Mouse (Mus musculus) gastrocnemius, adult 18-20 months (tissue): ENCODE data around the gene Pard3b. TPM values are rescaled to one million over a fixed set of nuclear protein-coding genes. Genes with fewer than 3 reads are reported as not detected.

Source experiments
- DNase-seq: peaks from one replicate; pipeline ENCODE4 v3.0.0; 2021; ENCODE audit warnings: low spot score
- total RNA-seq, 2 experiments: library from RNA; stranded (reverse); gene quantifications; 2 replicates each; pipeline ENCODE4 v1.2.3; 2021

Gene Pard3b
- total RNA-seq, 2 experiments from 2014 or later = 4.0 to 5.3 TPM

- no peak for DNase-seq
Measured at GRCm38 (mm10) chr1:62446818-62447217, 808.2 kb downstream of the Pard3b start.

- no peak for DNase-seq
Measured at GRCm38 (mm10) chr1:62449193-62449875, 810.7 kb downstream of the Pard3b start.

DNA sequence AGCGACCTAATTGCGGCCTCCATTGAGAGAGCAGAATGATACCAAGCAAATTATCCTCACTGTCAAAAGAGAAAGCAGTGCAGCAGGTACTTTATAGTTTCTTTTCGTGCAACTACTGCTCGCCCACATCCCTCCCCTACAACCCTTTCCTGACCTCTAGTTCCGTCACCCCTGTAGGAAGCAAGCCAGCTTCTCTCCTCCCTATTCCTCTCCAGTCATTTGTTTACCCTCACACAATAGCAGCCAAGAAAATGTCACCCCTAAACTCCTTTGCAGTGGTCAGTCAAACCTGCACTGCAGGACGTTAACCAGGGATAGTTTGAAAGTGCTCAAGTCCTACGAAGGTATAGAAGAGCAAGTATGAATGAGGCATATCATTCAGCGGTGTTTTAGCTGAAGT lies 826.9 kb downstream of the Pard3b start:
- no peak for DNase-seq

DNA sequence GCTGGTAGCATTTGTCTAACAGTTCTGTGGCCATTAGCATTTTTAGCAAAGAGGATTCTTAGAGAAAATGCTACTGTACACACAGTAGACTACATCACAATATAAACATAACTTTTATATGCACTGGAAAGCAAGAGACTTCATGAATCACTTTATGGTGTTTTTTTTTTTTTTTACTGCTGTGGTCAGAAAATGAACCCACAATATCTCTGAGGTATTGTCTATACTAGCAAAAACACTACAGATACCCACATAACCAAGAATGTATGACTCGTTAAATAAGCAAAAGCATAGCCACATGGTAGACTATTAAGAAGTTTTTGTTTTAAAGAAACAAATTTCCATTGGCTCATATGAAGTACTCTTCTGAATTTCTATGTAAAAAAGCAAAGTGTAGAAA lies 827.9 kb downstream of the Pard3b start:
- DNase-seq = no peak

DNA sequence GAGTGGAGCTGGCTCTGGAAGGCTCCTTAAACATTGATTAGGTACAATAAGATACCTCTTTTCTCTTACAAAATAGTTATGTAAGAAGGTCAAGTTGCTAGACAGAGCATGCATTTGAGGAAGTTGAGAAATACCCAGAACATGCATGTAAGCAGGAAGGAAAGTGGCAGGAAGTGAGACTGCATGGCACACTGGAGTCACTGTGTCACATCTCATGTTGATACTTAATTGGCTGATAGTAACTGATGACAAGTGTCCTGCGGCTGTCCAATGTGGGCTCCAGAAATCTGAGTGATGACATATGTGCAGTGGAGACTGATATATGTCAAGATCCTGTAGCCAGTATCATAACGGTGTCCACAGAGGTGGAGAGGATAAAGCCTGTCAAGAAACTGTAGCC lies 844.4 kb downstream of the Pard3b start:
- no peak for DNase-seq

DNA sequence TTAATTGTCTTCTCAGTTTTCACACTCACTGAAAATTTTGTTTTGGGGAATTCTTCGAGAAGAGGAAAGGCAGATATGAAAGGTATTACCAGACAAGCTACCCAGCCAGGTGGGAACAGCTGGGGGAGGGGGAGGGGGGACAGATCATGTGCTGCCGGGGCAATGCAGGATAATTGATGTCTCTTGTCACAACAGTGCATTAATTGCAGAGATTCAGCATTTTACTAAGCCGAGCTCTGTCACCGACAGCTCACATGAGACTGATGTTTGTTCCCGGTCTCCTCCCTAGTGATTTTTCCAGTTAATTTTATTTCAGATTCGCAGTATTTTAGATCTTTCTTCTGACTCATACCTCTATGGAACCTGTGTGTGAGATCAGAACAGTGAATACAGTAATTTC lies 850.2 kb downstream of the Pard3b start:
- no peak for DNase-seq

- peak; percentile 20 for DNase-seq
Measured at GRCm38 (mm10) chr1:62499146-62499545, 860.5 kb downstream of the Pard3b start.

GRCm38 (mm10) chr1:62510501-62510900 lies 871.9 kb downstream of the Pard3b start:
- DNase-seq = no peak

- no peak for DNase-seq
Measured at GRCm38 (mm10) chr1:62511681-62512080, 873.1 kb downstream of the Pard3b start.

DNA sequence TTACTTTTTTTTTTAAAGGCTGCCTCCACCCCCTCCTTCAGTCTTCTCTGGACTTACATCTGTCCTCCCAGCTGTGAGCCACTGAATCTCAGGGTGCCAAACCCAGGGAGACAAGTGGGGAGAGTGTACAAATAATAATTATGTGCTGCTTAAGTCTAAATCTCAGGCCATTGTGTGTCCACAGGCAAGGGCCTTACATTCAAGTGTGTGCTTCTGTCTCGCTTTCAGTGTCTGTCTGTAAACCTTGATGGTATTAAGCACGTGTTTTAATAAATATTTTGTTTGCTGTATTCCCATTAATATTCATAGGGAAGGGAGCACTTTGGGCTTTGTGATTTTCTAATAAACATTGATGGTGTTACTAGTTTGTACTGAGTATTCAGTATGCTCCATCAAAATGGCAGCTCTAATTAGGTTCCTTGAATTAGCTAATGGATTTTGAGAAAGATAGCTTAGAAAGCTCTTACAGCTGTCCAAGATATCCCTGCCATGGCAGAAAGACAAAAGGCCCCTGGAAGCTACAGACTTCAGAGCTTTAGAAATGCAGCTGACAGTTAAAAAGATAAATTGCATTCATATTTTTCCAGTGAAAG lies 880.1 kb downstream of the Pard3b start:
- DNase-seq = no peak

GRCm38 (mm10) chr1:62521368-62521767 lies 882.7 kb downstream of the Pard3b start:
- no peak for DNase-seq

DNA sequence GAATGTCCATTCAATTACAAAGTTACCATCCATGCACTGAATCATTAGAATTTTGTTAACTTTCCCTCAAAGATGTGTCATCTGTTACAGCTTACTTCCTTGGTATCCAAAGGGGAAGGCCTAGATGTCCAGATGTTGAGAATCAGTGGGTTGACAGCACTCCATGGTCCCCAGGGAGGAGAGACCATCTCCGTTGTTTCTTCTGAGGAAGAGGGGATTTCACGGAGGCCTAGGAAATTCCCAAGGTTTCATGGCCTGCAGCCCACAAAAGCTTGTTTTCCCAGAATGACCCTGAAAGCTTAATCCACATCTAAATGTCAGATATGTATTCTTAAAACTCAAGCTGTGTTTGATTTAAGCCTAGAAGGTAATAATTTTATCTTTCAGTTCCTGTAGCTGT lies 884.1 kb downstream of the Pard3b start:
- no peak for DNase-seq

GRCm38 (mm10) chr1:62527788-62528187 lies 889.2 kb downstream of the Pard3b start:
- no peak for DNase-seq

DNA sequence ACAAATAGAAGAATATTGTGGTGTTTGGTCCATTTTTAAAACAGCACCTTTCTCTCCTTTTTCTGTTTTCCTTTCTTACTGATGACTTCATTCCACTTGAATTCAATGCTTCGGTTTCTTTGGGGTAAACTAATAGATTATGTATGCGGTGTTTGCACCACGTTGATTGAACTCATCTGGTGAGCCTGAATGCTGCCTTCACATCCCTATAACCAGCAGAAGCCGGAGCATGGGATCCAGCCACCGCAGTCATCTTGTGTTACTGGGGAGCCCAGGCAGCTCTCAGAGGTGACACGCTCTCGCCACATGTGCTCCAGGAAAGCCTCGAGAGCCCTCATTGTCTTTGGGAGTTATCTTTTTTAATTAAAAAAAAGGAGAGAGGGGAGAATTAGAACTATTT lies 891.3 kb downstream of the Pard3b start:
- DNase-seq = no peak

DNA sequence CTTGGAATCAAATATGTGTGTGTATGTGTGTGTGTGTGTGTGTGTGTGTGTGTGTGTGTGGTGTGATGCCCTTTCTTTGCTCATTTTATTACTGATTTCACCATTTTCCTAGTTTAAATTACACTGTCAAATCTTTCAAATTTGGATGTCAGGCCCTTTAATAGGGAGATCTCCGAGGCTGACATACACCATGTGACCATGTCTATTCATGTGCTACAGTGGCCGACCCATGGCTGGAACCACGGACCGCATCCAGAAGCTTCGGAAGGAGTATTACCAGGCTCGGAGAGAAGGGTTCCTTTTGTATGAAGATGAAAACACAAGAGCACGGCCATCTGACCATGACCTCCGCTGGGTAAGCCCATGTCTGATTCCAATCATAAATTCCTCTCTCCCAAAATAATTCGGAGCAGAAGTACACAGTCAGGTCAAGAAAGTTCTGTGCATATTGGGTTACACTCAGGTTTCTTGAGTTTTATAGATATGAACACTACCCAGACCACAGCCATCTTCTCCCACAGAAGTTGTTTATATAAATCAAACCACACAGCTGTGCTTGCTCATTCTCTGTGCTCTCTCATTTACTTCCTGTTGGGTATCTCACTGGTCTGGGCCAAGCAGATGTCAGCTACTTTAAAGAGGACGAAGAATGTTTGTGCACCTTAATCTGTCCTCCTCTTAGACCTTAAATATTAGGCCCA lies 894.0 kb downstream of the Pard3b start:
- no peak for DNase-seq

DNA sequence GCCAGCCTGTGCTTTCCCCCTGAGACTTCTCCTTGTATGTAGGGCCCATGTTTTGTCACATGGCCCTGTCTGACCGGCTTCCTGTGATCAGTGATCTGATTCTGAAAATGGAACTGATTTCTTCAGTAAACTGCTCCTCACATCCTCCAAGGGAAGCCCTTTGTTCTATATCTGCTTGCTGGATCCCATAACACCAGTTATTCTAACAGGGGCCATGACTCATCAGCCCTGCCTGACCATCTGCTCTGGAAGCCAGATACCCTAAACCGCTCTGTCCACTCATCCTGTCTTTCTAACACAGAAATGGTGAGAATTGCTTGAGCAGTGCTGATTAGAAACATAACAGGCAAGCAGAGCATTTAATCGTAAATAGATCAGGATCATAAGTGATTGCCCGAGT lies 910.3 kb downstream of the Pard3b start:
- DNase-seq = no peak

DNA sequence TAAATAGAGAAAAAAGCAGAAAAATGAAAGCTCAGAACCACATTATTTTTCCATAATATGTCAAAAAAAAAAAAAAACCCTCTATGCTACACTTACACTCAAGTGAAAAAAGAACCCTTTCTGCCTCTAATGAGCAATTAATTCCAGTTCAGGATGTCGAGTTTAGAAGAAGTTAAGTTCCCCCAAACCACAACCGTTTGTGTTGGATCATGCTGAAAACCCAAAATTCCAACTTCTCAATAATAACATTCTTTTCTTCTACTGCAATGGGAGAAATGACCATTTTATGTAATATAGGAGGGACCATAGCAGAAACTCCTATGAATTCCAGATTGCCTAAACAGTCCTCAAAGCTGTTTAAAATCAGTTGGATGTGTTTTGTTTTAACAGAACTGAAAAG lies 911.9 kb downstream of the Pard3b start:
- DNase-seq = no peak

DNA sequence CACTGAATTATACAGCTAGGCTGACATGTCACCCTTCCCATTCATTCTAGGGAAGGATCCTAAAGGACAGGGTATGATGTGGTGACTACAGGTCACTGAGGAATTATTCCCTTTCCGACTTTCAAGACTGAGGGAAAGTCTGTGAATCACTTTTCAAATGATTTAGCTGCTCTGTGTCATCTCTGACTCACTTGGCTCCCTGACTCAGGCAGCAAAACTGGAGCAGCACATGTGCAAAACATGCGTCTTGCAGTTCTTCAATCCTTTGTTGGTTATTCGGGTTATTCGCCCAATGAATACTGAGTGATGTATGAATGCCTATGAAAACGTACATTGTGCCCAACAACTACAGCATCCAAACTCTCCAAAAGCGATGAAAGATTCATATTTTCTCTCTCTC lies 912.9 kb downstream of the Pard3b start:
- peak; percentile 15 for DNase-seq

DNA sequence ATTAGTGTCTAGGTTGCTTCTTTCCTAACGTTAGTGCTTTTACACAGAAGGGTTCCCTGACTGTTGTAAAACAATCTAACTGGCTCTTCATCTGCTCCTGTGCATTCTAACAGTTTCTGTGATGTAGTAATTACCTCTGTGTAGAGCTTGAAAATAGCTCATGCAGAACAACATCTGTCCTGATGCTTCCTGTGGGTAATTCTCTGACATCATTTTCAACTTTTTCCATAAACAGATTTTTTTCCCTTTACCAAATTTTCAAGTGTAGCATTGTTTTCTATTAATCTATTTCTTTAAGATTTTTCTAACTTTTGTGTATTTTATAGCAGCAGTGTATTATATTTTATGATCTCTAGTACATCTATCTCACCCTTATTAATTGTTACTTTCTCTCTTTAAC lies 917.2 kb downstream of the Pard3b start:
- DNase-seq = no peak

- no peak for DNase-seq
Measured at GRCm38 (mm10) chr1:62562987-62563386, 924.4 kb downstream of the Pard3b start.

- no peak for DNase-seq
Measured at GRCm38 (mm10) chr1:62564245-62565119, 925.9 kb downstream of the Pard3b start.
